ENCODE assay signal across 8 mouse cellular contexts in the genomic region with DNA sequence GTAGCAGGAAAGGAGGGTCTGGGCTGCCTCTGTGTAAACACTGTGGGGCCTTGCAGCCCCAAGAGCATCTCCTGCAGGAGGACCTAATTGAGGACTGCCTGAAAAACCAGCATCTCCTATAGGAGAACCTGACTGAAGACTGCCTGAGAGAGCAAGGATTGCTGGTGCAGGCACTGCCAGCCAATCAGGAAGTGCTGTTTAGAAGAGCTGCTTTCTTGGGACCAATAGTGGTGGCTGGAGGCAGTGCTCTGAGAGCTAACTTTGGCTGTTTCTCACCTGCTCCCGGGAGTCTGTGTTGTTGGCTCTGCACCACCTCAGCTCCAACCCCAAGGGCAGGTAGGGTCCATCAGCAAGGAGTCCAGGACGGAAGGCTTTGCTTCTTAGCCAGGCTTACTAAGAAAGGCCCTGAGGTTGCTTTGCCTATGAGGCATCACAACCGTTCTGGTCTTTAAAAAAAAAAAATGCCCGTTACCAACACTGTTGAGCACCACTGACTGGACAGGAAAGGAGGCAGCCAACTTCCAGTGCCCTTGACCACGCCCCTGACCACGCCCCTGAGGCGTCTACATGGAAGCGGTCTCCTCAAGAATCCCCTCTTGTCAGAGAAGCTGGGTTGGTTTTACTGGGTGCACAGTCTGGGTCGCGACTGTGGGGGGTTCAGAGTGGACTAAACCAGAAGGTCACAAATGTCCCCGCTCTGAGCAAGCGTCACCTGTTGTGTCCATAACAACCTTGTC.
DNase-seq lines count a peak whose midpoint lies in the region; ATAC-seq and TF ChIP-seq lines count a peak whose summit lies in the region.
"Not testable (repeated sequence)": the region's sequence is repeated elsewhere in the genome, so short reads cannot be mapped to it uniquely, and the experiment has no call there.

No protein-coding gene starts in this region.

- H3K36me3 ChIP-seq in forebrain, embryonic 11.5 days (ENCODE audit: control insufficient read depth, insufficient read depth, low read length); kidney, adult 2 months (ENCODE audit: control insufficient read depth, insufficient read depth, low read length); limb, embryonic 11.5 days (ENCODE audit: control insufficient read depth, insufficient read depth, low read length); lung, embryonic 14.5 days (ENCODE audit: insufficient read depth): not testable (repeated sequence)

- H3K9me3 ChIP-seq in forebrain, embryonic 11.5 days (ENCODE audit: control insufficient read depth, low read length); limb, embryonic 11.5 days (ENCODE audit: control insufficient read depth, low read length); lung, embryonic 14.5 days (ENCODE audit: low read depth, low read length): not testable (repeated sequence)

- not testable (repeated sequence) for H3K4me2 ChIP-seq in forebrain, embryonic 11.5 days (ENCODE audit: low read depth, low read length, severe bottlenecking); limb, embryonic 11.5 days (ENCODE audit: low read depth, severe bottlenecking)
- peak overlapping the region; percentile 25; the same call in 1 of the 2 replicates for H3K4me2 ChIP-seq in lung, embryonic 14.5 days

- H3K27ac ChIP-seq in forebrain, embryonic 11.5 days (ENCODE audit: low read depth, low read length); limb, embryonic 11.5 days (replicated peaks; ENCODE audit: low read depth, low read length): not testable (repeated sequence)
- peak overlapping the region; percentile 41; the same call in 1 of the 2 replicates for H3K27ac ChIP-seq in kidney, adult 2 months (ENCODE audit: insufficient read depth, low read depth, low read length)
- peak overlapping the region; percentile 82 for H3K27ac ChIP-seq in lung, embryonic 14.5 days (ENCODE audit: low read depth)

- TF ChIP-seq CTCF in kidney, adult 2 months (conservative IDR thresholded peaks at IDR 0.05; ENCODE audit: insufficient read depth, insufficient read length, low read depth, low read length); lung, embryonic 14.5 days (IDR thresholded peaks at IDR 0.05; ENCODE audit: low read depth): not testable (repeated sequence)

- not testable (repeated sequence) for H3K4me3 ChIP-seq in forebrain, embryonic 11.5 days (ENCODE audit: low read depth, low read length); kidney, adult 2 months (ENCODE audit: insufficient read depth, low read depth, low read length); limb, embryonic 11.5 days (ENCODE audit: low read depth, low read length); lung, embryonic 14.5 days (ENCODE audit: low read depth, low read length)

- not testable (repeated sequence) for TF ChIP-seq POLR2A in kidney, adult 2 months (IDR thresholded peaks at IDR 0.05; ENCODE audit: low read depth, low read length)

- not testable (repeated sequence) for H3K27me3 ChIP-seq in forebrain, embryonic 11.5 days (ENCODE audit: control insufficient read depth, insufficient read depth, low read length); kidney, adult 2 months (replicated peaks; ENCODE audit: control insufficient read depth, insufficient read depth, low read length); limb, embryonic 11.5 days (ENCODE audit: control insufficient read depth, insufficient read depth, low read length); lung, embryonic 14.5 days (ENCODE audit: insufficient read depth, low read length)

- H3K4me1 ChIP-seq in forebrain, embryonic 11.5 days (replicated peaks; ENCODE audit: control insufficient read depth, insufficient read depth, low read length); kidney, adult 2 months (ENCODE audit: control insufficient read depth, insufficient read depth, low read length); limb, embryonic 11.5 days (ENCODE audit: control insufficient read depth, insufficient read depth, low read length); lung, embryonic 14.5 days (ENCODE audit: insufficient read depth): not testable (repeated sequence)

- WGBS in forebrain, embryonic 11.5 days: 45% methylated on average over 12 of the region's 12 CpGs
- WGBS in kidney, adult 2 months: 55% methylated on average over 12 of the region's 12 CpGs
- 51% methylated on average over 12 of the region's 12 CpGs for WGBS in limb, embryonic 11.5 days
- WGBS in lung, embryonic 14.5 days: 37% methylated on average over 12 of the region's 12 CpGs

- ATAC-seq in forebrain, embryonic 11.5 days (replicated peaks; ENCODE audit: low FRiP score); limb, embryonic 11.5 days (ENCODE audit: insufficient number of reproducible peaks, low FRiP score, low TSS enrichment, low read depth): not testable (repeated sequence)
- ATAC-seq in lung, embryonic 14.5 days (ENCODE audit: insufficient read depth): peak; percentile 54
- peak; percentile 36; the same call in 1 of the 2 replicates for ATAC-seq in megakaryocyte, adult 5-6 weeks (ENCODE audit: poor library complexity, severe bottlenecking)

- H3K9ac ChIP-seq in forebrain, embryonic 11.5 days (ENCODE audit: low read length); limb, embryonic 11.5 days (ENCODE audit: low read length); lung, embryonic 14.5 days: not testable (repeated sequence)

- peak; percentile 86 for DNase-seq in ZHBTc4 (ENCODE audit: low read depth, low spot score)
- peak; percentile 61 for DNase-seq in forebrain, embryonic 11.5 days (ENCODE audit: low spot score)
- DNase-seq in heart, postnatal 4 days: peak; percentile 17
- DNase-seq in kidney, adult 2 months: peak; percentile 5
- peak; percentile 42 for DNase-seq in limb, embryonic 11.5 days (ENCODE audit: low spot score)
- peak; percentile 76 for DNase-seq in lung, embryonic 14.5 days
- DNase-seq in testis, postnatal 10 days (ENCODE audit: low spot score): peak; percentile 67

Comparison
In these comparisons a context has a peak if more than half of its experiments do, and no peak if none do; other contexts are left out.
1. DNase-seq: peak in every context shown above with its lines; median percentile 86 in ZHBTc4; 76 in lung, embryonic 14.5 days; 67 in testis, postnatal 10 days; 61 in forebrain, embryonic 11.5 days; 42 in limb, embryonic 11.5 days; 17 in heart, postnatal 4 days; 5 in kidney, adult 2 months.